Mouse (Mus musculus) heart, embryonic 14.5 days (tissue): ENCODE measurements around the gene Sost. TPM values are rescaled to one million over a fixed set of nuclear protein-coding genes. Genes with fewer than 3 reads are reported as not detected.

Experiments used
- ATAC-seq: fragments of 200-750 bp; cut with Nextera tagmentation; 2 replicates; pipeline ENCODE4 v1.8.0; 2017; ENCODE audit warnings: low read depth, moderate TSS enrichment; ENCODE audit not compliant: insufficient number of reproducible peaks, insufficient read depth, low FRiP score
- H3K27ac ChIP-seq, 2 experiments: fragments of 200-500 bp in 1 of 2; fragments of 300-500 bp in 1 of 2; sonication (generic) in 1 of 2; replicated peaks in 1 of 2; 2 replicates each; pipeline ENCODE4 v1.5.1; 2012 to 2014; ENCODE audit warnings: low read depth in 2 of 2, low read length in 2 of 2, control low read depth in 1 of 2, mild to moderate bottlenecking in 1 of 2, mixed read lengths in 1 of 2; ENCODE audit not compliant: control insufficient read depth in 1 of 2, insufficient read depth in 1 of 2
- H3K27me3 ChIP-seq: fragments of 300-500 bp; sonication (generic); 2 replicates; pipeline ENCODE4 v1.6.1; 2014; ENCODE audit warnings: mild to moderate bottlenecking, low read length, control low read depth; ENCODE audit not compliant: control insufficient read depth, insufficient read depth
- H3K36me3 ChIP-seq: fragments of 300-500 bp; sonication (generic); 2 replicates; pipeline ENCODE4 v1.6.1; 2014; ENCODE audit warnings: mild to moderate bottlenecking, control low read depth, low read length, mixed read lengths; ENCODE audit not compliant: control insufficient read depth, insufficient read depth
- H3K4me1 ChIP-seq, 2 experiments: fragments of 200-500 bp in 1 of 2; fragments of 300-500 bp in 1 of 2; sonication (generic) in 1 of 2; 2 replicates each; pipeline ENCODE4 v1.6.1; 2012 to 2014; ENCODE audit warnings: low read length in 2 of 2, control low read depth in 1 of 2, mixed read lengths in 1 of 2; ENCODE audit not compliant: control insufficient read depth in 2 of 2, insufficient read depth in 2 of 2
- H3K4me2 ChIP-seq: fragments of 300-500 bp; sonication (generic); 2 replicates; pipeline ENCODE4 v1.6.1; 2014; ENCODE audit warnings: mild to moderate bottlenecking, low read length
- H3K4me3 ChIP-seq, 2 experiments: fragments of 200-500 bp in 1 of 2; fragments of 300-500 bp in 1 of 2; sonication (generic) in 1 of 2; 2 replicates each; pipeline ENCODE4 v1.5.1; 2012 to 2014; ENCODE audit warnings: low read length in 2 of 2, mild to moderate bottlenecking in 2 of 2, control low read depth in 1 of 2, low read depth in 1 of 2, moderate library complexity in 1 of 2; ENCODE audit not compliant: control insufficient read depth in 1 of 2, insufficient read depth in 1 of 2
- H3K9ac ChIP-seq: fragments of 300-500 bp; sonication (generic); 2 replicates; pipeline ENCODE4 v1.6.1; 2014; ENCODE audit warnings: mild to moderate bottlenecking, low read length
- H3K9me3 ChIP-seq: fragments of 300-500 bp; sonication (generic); 2 replicates; pipeline ENCODE4 v1.6.1; 2016; ENCODE audit warnings: low read length, control low read depth; ENCODE audit not compliant: control insufficient read depth
- WGBS: fragments of 180-500 bp; shearing (Covaris S2); extraction: QIAGEN DNeasy Blood & Tissue Kit; methylation state at CpG from one replicate; pipeline ENCODE4 v1.1.7; 2014; 5-methylcytosine and 5-hydroxymethylcytosine counted together
- polyA plus RNA-seq: library from polyadenylated mRNA; unstranded; fragments of >200 nt; fragmentation: Nextera tagmentation; extraction: Ambion mirVana; gene quantifications from 2 replicates; pipeline ENCODE4 v1.2.1, GENCODE M21; 2014

Gene Sost
- polyA plus RNA-seq, 1 experiment from 2014 or later = 0.55 TPM

- no peaks in the 10 kb centered on the region for H3K36me3 ChIP-seq
- WGBS = 72% methylated on average over 3 of the region's 3 CpGs
- peaks cover 4% of the 10 kb centered on the region; the same call in 1 of the 2 replicates for H3K27me3 ChIP-seq
- ATAC-seq = no peak
- H3K9me3 ChIP-seq = no peaks in the 10 kb centered on the region
- no peak overlapping the region for H3K27ac ChIP-seq
- H3K4me1 ChIP-seq = peaks cover 7 to 8% of the 10 kb centered on the region in 2 experiments; a peak in 3 of 4 replicates
- H3K9ac ChIP-seq = no peak overlapping the region
- no peak overlapping the region for H3K4me3 ChIP-seq
- no peak overlapping the region for H3K4me2 ChIP-seq
Measured at GRCm38 (mm10) chr11:101918609-101919008, 48.2 kb downstream of the Sost start.

- Histone ChIP-seq H3K4me2 (no peak overlapping the region), H3K4me1 (peaks cover 6% of the 10 kb centered on the region in 2 experiments; a peak in 3 of 4 replicates), H3K4me3 (no peak overlapping the region), H3K36me3 (no peaks in the 10 kb centered on the region), H3K27me3 (peaks cover 4% of the 10 kb centered on the region; the same call in 1 of the 2 replicates), H3K9me3 (no peaks in the 10 kb centered on the region), H3K27ac (no peak overlapping the region), H3K9ac (no peak overlapping the region)
- ATAC-seq = no peak
- WGBS = 67% methylated on average over 3 of the region's 3 CpGs
Measured at GRCm38 (mm10) chr11:101916772-101917171, 50.0 kb downstream of the Sost start.

- Histone ChIP-seq H3K27me3 (peaks cover 4% of the 10 kb centered on the region; the same call in 1 of the 2 replicates), H3K4me2 (no peak overlapping the region), H3K9me3 (no peaks in the 10 kb centered on the region), H3K9ac (no peak overlapping the region), H3K4me1 (no peaks in the 10 kb centered on the region), H3K4me3 (no peak overlapping the region), H3K36me3 (no peaks in the 10 kb centered on the region), H3K27ac (no peak overlapping the region)
- 50% methylated on average over 8 of the region's 8 CpGs for WGBS
- no peak for ATAC-seq
Measured at GRCm38 (mm10) chr11:101913591-101913990, 53.2 kb downstream of the Sost start.

Other genes starting within 250 kb of the Sost start
- gene Dhx8, start 234.1 kb downstream of the Sost start, polyA plus RNA-seq = 18.5 and 21.2 TPM in 2 replicates
- 4.0 and 4.8 TPM in 2 replicates for gene Etv4, start 181.6 kb downstream of the Sost start, polyA plus RNA-seq
- gene Meox1, start 72.6 kb downstream of the Sost start, polyA plus RNA-seq = 13.8 and 13.9 TPM in 2 replicates
- gene Cfap97d1, start 17.3 kb upstream of the Sost start, polyA plus RNA-seq = not detected in 2 replicates
- 56.4 and 58.9 TPM in 2 replicates for gene Dusp3, start 20.0 kb upstream of the Sost start, polyA plus RNA-seq
- 2.9 and 3.3 TPM in 2 replicates for gene Mpp3, start 61.4 kb upstream of the Sost start, polyA plus RNA-seq
- 4.2 and 4.8 TPM in 2 replicates for gene Cd300lg, start 74.5 kb upstream of the Sost start, polyA plus RNA-seq
- 6.0 and 6.8 TPM in 2 replicates for gene Mpp2, start 121.5 kb upstream of the Sost start, polyA plus RNA-seq
- not detected in 2 replicates for gene Ppy, start 134.3 kb upstream of the Sost start, polyA plus RNA-seq
- gene Pyy, start 140.8 kb upstream of the Sost start, polyA plus RNA-seq = not detected in 2 replicates
- not detected in 2 replicates for gene Nags, start 178.5 kb upstream of the Sost start, polyA plus RNA-seq
- 28.2 and 34.1 TPM in 2 replicates for gene Tmem101, start 189.4 kb upstream of the Sost start, polyA plus RNA-seq
- 60.3 and 62.1 TPM in 2 replicates for gene Lsm12, start 218.3 kb upstream of the Sost start, polyA plus RNA-seq
- gene G6pc3, start 222.6 kb upstream of the Sost start, polyA plus RNA-seq = 24.8 and 27.8 TPM in 2 replicates